Mouse (Mus musculus) intestine, postnatal 0 days (tissue): ENCODE results near the gene Nap1l1. TPM values are rescaled to one million over a fixed set of nuclear protein-coding genes. Genes with fewer than 3 reads are reported as not detected.

ENCODE experiments used
- ATAC-seq: fragments of 200-750 bp; cut with Nextera tagmentation; 2 replicates; pipeline ENCODE4 v1.8.0; 2017; ENCODE audit warnings: mild to moderate bottlenecking, moderate TSS enrichment, moderate library complexity
- H3K27ac ChIP-seq: fragments of 300-500 bp; sonication (generic); 2 replicates; pipeline ENCODE4 v1.5.1; 2014; ENCODE audit warnings: mild to moderate bottlenecking, low read depth, low read length, moderate library complexity
- H3K27me3 ChIP-seq: fragments of 300-500 bp; sonication (generic); replicated peaks from 2 replicates; pipeline ENCODE4 v1.6.1; 2014; ENCODE audit warnings: low read length, mixed read lengths; ENCODE audit not compliant: control insufficient read depth, insufficient read depth
- H3K36me3 ChIP-seq: fragments of 300-500 bp; sonication (generic); 2 replicates; pipeline ENCODE4 v1.6.1; 2014; ENCODE audit warnings: mild to moderate bottlenecking, moderate library complexity; ENCODE audit not compliant: control insufficient read depth, insufficient read depth
- H3K4me1 ChIP-seq: fragments of 300-500 bp; sonication (generic); replicated peaks from 2 replicates; pipeline ENCODE4 v1.6.1; 2014; ENCODE audit warnings: antibody characterized with exemption, low read length, mixed read lengths; ENCODE audit not compliant: control insufficient read depth, insufficient read depth
- H3K4me2 ChIP-seq: fragments of 300-500 bp; sonication (generic); replicated peaks from 2 replicates; pipeline ENCODE4 v1.6.1; 2014; ENCODE audit warnings: low read depth, mild to moderate bottlenecking, moderate library complexity
- H3K4me3 ChIP-seq: fragments of 300-500 bp; sonication (generic); 2 replicates; pipeline ENCODE4 v1.5.1; 2014; ENCODE audit warnings: low read depth, low read length
- H3K9ac ChIP-seq: fragments of 300-500 bp; sonication (generic); 2 replicates; pipeline ENCODE4 v1.6.1; 2014; ENCODE audit warnings: mild to moderate bottlenecking, low read depth, low read length
- H3K9me3 ChIP-seq: fragments of 300-500 bp; sonication (generic); 2 replicates; pipeline ENCODE4 v1.6.1; 2016; ENCODE audit warnings: mixed run types; ENCODE audit not compliant: control insufficient read depth
- CTCF ChIP-seq: sonication (generic); IDR thresholded peaks from 2 replicates; pipeline ENCODE4 v1.5.1; 2016; ENCODE audit warnings: low read depth, mild to moderate bottlenecking, control low read depth, antibody characterized with exemption, moderate library complexity
- WGBS: fragments of 180-500 bp; shearing (Covaris S2); extraction: QIAGEN DNeasy Blood & Tissue Kit; methylation state at CpG from one replicate; pipeline ENCODE4 v1.1.7; 2014; 5-methylcytosine and 5-hydroxymethylcytosine counted together
- polyA plus RNA-seq: library from polyadenylated mRNA; unstranded; fragments of >200 nt; fragmentation: Nextera tagmentation; extraction: Ambion mirVana; gene quantifications from 2 replicates; pipeline ENCODE4 v1.2.1, GENCODE M21; 2015

Gene Nap1l1
- polyA plus RNA-seq, 1 experiment from 2014 or later, result 62.1 TPM

- Histone ChIP-seq H3K27me3 (peaks cover 2% of the 10 kb centered on the region), H3K9me3 (no peaks in the 10 kb centered on the region), H3K36me3 (no peaks in the 10 kb centered on the region), H3K4me1 (no peaks in the 10 kb centered on the region), H3K9ac (no peak overlapping the region), H3K4me2 (no peak overlapping the region), H3K27ac (no peak overlapping the region), H3K4me3 (no peak overlapping the region)
- no peak for ATAC-seq
- 82% methylated on average over 3 of the region's 3 CpGs for WGBS
- no peak for TF ChIP-seq CTCF
These were observed 13.1 kb upstream of the Nap1l1 start for GRCm38 (mm10) chr10:111459874-111460273.

DNA sequence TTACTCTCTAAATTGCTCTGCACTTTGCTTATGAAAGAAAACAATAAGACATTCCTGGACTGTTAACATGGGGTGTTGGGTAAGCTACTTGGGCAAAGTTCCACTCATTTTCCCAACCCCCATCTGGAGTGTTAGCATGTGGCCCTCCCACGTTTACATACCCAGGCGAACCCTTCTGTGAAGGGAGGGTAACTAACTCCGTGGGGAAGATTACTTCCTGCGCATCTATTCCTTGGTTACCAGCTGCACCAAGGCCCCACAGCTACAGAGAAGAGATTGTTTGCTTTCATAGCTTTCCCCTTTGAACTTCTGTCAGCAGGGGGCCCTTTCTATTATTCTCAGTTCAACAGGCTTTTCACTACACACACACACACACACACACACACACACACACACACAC is 12.6 kb upstream of the Nap1l1 start:
- no peaks in the 10 kb centered on the region for H3K36me3 ChIP-seq
- TF ChIP-seq CTCF, result no peak
- 25% methylated on average over 4 of the region's 4 CpGs for WGBS
- no peaks in the 10 kb centered on the region for H3K27me3 ChIP-seq
- no peak overlapping the region for H3K4me2 ChIP-seq
- H3K4me1 ChIP-seq, result no peaks in the 10 kb centered on the region
- no peak for ATAC-seq
- no peak overlapping the region for H3K9ac ChIP-seq
- no peak overlapping the region for H3K27ac ChIP-seq
- no peak overlapping the region for H3K4me3 ChIP-seq
- H3K9me3 ChIP-seq, result no peaks in the 10 kb centered on the region

GRCm38 (mm10) chr10:111464833-111465232 is 8.2 kb upstream of the Nap1l1 start:
- no peaks in the 10 kb centered on the region for H3K27me3 ChIP-seq
- H3K27ac ChIP-seq, result no peak overlapping the region
- no peaks in the 10 kb centered on the region for H3K9me3 ChIP-seq
- no peaks in the 10 kb centered on the region for H3K4me1 ChIP-seq
- WGBS, result 62% methylated on average over 1 of the region's 1 CpGs
- TF ChIP-seq CTCF, result no peak
- no peak for ATAC-seq
- H3K4me2 ChIP-seq, result no peak overlapping the region
- H3K4me3 ChIP-seq, result no peak overlapping the region
- H3K9ac ChIP-seq, result no peak overlapping the region
- H3K36me3 ChIP-seq, result no peaks in the 10 kb centered on the region

GRCm38 (mm10) chr10:111465409-111465808 is 7.6 kb upstream of the Nap1l1 start:
- no peak overlapping the region for H3K4me2 ChIP-seq
- TF ChIP-seq CTCF, result no peak
- H3K27me3 ChIP-seq, result no peaks in the 10 kb centered on the region
- no peaks in the 10 kb centered on the region for H3K4me1 ChIP-seq
- no peaks in the 10 kb centered on the region for H3K36me3 ChIP-seq
- 69% methylated on average over 2 of the region's 2 CpGs for WGBS
- no peak overlapping the region for H3K9ac ChIP-seq
- no peak overlapping the region for H3K27ac ChIP-seq
- H3K4me3 ChIP-seq, result no peak overlapping the region
- no peak for ATAC-seq
- H3K9me3 ChIP-seq, result no peaks in the 10 kb centered on the region

GRCm38 (mm10) chr10:111471166-111471565 is 1.9 kb upstream of the Nap1l1 start:
- no peak for ATAC-seq

DNA sequence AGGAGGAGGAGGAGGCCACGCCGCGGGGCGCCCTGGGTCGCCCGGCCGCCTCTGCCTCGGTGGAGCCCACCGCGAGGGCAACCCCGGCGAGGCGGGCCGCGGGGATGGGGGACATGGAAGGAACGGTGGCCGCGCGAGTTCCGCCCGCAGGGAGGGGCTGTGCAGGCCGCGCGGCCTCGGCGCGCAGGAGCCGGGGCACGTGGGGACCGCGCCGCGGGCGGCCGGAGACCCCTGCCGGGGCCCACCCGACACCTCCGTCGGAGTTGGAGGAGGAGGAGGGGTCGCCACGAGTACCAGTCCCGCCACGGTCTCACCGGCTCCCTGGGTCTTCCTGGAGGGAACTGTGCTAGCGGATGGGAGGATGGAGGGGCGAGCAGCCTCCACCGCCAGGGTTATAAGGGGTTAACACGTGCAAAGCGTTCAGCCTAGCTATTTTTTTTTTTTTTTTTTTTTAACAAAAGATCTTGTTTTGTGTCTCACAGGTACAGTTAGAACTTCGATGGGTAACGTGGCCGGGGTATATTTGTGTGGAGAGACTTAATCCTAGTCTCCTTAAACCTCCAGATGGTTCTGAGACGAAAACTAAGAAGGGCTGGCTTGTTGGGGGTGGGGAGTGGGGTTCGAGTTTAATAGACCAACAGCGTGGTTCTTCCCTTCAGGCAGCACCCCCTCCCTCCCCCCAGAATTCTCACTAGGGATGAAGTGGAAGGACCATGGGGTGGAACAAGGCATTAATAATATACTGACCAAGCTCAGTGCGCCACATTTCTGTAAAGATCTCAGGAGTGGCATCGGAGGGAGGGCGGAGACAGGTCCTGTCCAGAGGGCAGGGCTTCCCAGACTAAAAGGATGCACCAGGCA is 718 bp downstream of the Nap1l1 start:
- peak; percentile 69 for ATAC-seq
- under 1% methylated on average over 54 of the region's 58 CpGs for WGBS

More at GRCm38 (mm10) chr10:111471166-111471565, 1.9 kb upstream of the Nap1l1 start:
- no peaks in the 10 kb centered on the region for H3K36me3 ChIP-seq
- H3K4me3 ChIP-seq, result no peak overlapping the region
- no peaks in the 10 kb centered on the region for H3K9me3 ChIP-seq
- H3K27ac ChIP-seq, result no peak overlapping the region
- no peak for TF ChIP-seq CTCF
- H3K9ac ChIP-seq, result no peak overlapping the region
- H3K4me1 ChIP-seq, result no peaks in the 10 kb centered on the region
- 91% methylated on average over 9 of the region's 9 CpGs for WGBS
- no peak overlapping the region for H3K4me2 ChIP-seq
- no peaks in the 10 kb centered on the region for H3K27me3 ChIP-seq

More for the DNA sequence above, 718 bp downstream of the Nap1l1 start:
- Histone ChIP-seq H3K27ac (peak overlapping the region; percentile 71), H3K4me2 (peak overlapping the region; percentile 95), H3K9ac (peak overlapping the region; percentile 85), H3K27me3 (no peaks in the 10 kb centered on the region), H3K9me3 (no peaks in the 10 kb centered on the region), H3K4me1 (no peaks in the 10 kb centered on the region), H3K36me3 (no peaks in the 10 kb centered on the region), H3K4me3 (peak overlapping the region; percentile 94)
- TF ChIP-seq CTCF, result no peak
